Mouse (Mus musculus) G1E (cell line): ENCODE data around the gene Gm17124. TPM values are rescaled to one million over a fixed set of nuclear protein-coding genes. Genes with fewer than 3 reads are reported as not detected.
"Not testable (repeated sequence)": the region's sequence is repeated elsewhere in the genome, so short reads cannot be mapped to it uniquely, and the experiment has no call there.

Experiments
- ATAC-seq: 2 replicates; pipeline ENCODE4 v1.8.0; 2016; ENCODE audit warnings: mild to moderate bottlenecking; ENCODE audit not compliant: insufficient number of reproducible peaks, poor library complexity, low FRiP score, severe bottlenecking; ENCODE audit errors: extremely low read depth
- DNase-seq: peaks from one replicate; pipeline ENCODE4 v3.0.0; 2012; ENCODE audit warnings: low spot score
- H3K27me3 ChIP-seq: 2 replicates; pipeline ENCODE4 v1.6.1; 2012; ENCODE audit warnings: mild to moderate bottlenecking, low read length, inconsistent platforms; ENCODE audit not compliant: insufficient read depth
- H3K36me3 ChIP-seq: replicated peaks from 2 replicates; pipeline ENCODE3; 2012; ENCODE audit warnings: mild to moderate bottlenecking, inconsistent platforms
- H3K4me1 ChIP-seq: 2 replicates; pipeline ENCODE4 v1.6.1; 2012; ENCODE audit warnings: low read depth, low read length, inconsistent platforms, mixed read lengths; ENCODE audit not compliant: insufficient read depth
- H3K4me3 ChIP-seq: 2 replicates; pipeline ENCODE4 v1.5.1; 2012; ENCODE audit warnings: low read depth, mild to moderate bottlenecking, inconsistent platforms, low read length, moderate library complexity, mixed read lengths
- H3K9me3 ChIP-seq: replicated peaks from 2 replicates; pipeline ENCODE4 v1.6.1; 2012; ENCODE audit warnings: inconsistent platforms
- polyA plus RNA-seq: library from polyadenylated mRNA; stranded (reverse); fragments of >175 nt; gene quantifications from 2 replicates; pipeline ENCODE4 v1.2.3, GENCODE M21; 2012
- total RNA-seq, 2 experiments: library from RNA; stranded (forward) in 1 of 2; stranded (reverse) in 1 of 2; fragments of 200-1000 nt in 1 of 2; fragments of >200 nt in 1 of 2; fragmentation: Nextera tagmentation in 1 of 2; gene quantifications; 2 replicates each; pipeline ENCODE4 v1.2.3; 2014 to 2017

The Gm17124 gene
- total RNA-seq (2014; fragmentation: Nextera tagmentation) (not detected in 2 replicates), total RNA-seq (2017) (not detected in 2 replicates), polyA plus RNA-seq (not detected in 2 replicates)

GRCm38 (mm10) chr14:42599782-42600181, at the start of gene Gm17124:
Gene Gm17124, minus strand, starts transcription at chr14:42599882.
- not testable (repeated sequence) for H3K36me3 ChIP-seq, H3K4me3 ChIP-seq, ATAC-seq, H3K4me1 ChIP-seq, H3K9me3 ChIP-seq, H3K27me3 ChIP-seq, DNase-seq

GRCm38 (mm10) chr14:42641817-42642216, 42.1 kb upstream of the Gm17124 start, which contains the start of gene Gm3633:
Gene Gm3633, minus strand, starts transcription at chr14:42641917.
- H3K4me3 ChIP-seq, H3K27me3 ChIP-seq, DNase-seq, H3K4me1 ChIP-seq, H3K36me3 ChIP-seq, ATAC-seq, H3K9me3 ChIP-seq: not testable (repeated sequence)

Other genes with a start within 250 kb of the Gm17124 start
- not detected in 2 replicates for gene Gm8005, start 160.2 kb downstream of the Gm17124 start, total RNA-seq (2014; fragmentation: Nextera tagmentation)
- not detected in 2 replicates for gene Gm8005, start 160.2 kb downstream of the Gm17124 start, total RNA-seq (2017)
- not detected in 2 replicates for gene Gm8005, start 160.2 kb downstream of the Gm17124 start, polyA plus RNA-seq
- gene Gm8011, start 136.0 kb downstream of the Gm17124 start, total RNA-seq (2014; fragmentation: Nextera tagmentation) = not detected in 2 replicates
- gene Gm8011, start 136.0 kb downstream of the Gm17124 start, total RNA-seq (2017) = not detected in 2 replicates
- not detected in 2 replicates for gene Gm8011, start 136.0 kb downstream of the Gm17124 start, polyA plus RNA-seq
- not detected in 2 replicates for gene Gm8020, start 97.5 kb downstream of the Gm17124 start, total RNA-seq (2014; fragmentation: Nextera tagmentation)
- gene Gm8020, start 97.5 kb downstream of the Gm17124 start, total RNA-seq (2017) = 0.11 and 0.17 TPM in 2 replicates
- not detected in 2 replicates for gene Gm8020, start 97.5 kb downstream of the Gm17124 start, polyA plus RNA-seq
- gene Gm8024, start 75.6 kb downstream of the Gm17124 start, total RNA-seq (2014; fragmentation: Nextera tagmentation) = not detected in 2 replicates
- 0.35 TPM in 1 of 2 replicates, not detected in the other for gene Gm8024, start 75.6 kb downstream of the Gm17124 start, total RNA-seq (2017)
- not detected in 2 replicates for gene Gm8024, start 75.6 kb downstream of the Gm17124 start, polyA plus RNA-seq
- gene Gm3633, start 42.0 kb upstream of the Gm17124 start, total RNA-seq (2014; fragmentation: Nextera tagmentation) = not detected in 2 replicates
- gene Gm3633, start 42.0 kb upstream of the Gm17124 start, total RNA-seq (2017) = not detected in 2 replicates
- not detected in 2 replicates for gene Gm3633, start 42.0 kb upstream of the Gm17124 start, polyA plus RNA-seq
- not detected in 2 replicates for gene Gm10378, start 56.1 kb upstream of the Gm17124 start, total RNA-seq (2014; fragmentation: Nextera tagmentation)
- 0.52 TPM in 1 of 2 replicates, not detected in the other for gene Gm10378, start 56.1 kb upstream of the Gm17124 start, total RNA-seq (2017)
- not detected in 2 replicates for gene Gm10378, start 56.1 kb upstream of the Gm17124 start, polyA plus RNA-seq
- gene Gm3015, start 168.9 kb upstream of the Gm17124 start, total RNA-seq (2014; fragmentation: Nextera tagmentation) = not detected in 2 replicates
- 0.27 TPM in 1 of 2 replicates, not detected in the other for gene Gm3015, start 168.9 kb upstream of the Gm17124 start, total RNA-seq (2017)
- gene Gm3015, start 168.9 kb upstream of the Gm17124 start, polyA plus RNA-seq = not detected in 2 replicates
- not detected in 2 replicates for gene Gm10377, start 198.1 kb upstream of the Gm17124 start, total RNA-seq (2014; fragmentation: Nextera tagmentation)
- gene Gm10377, start 198.1 kb upstream of the Gm17124 start, total RNA-seq (2017) = not detected in 2 replicates
- not detected in 2 replicates for gene Gm10377, start 198.1 kb upstream of the Gm17124 start, polyA plus RNA-seq